Mouse (Mus musculus) ES-Bruce4 (cell line): ENCODE measurements around the gene Lpar1.

Experiments
- CTCF ChIP-seq: IDR thresholded peaks from one replicate; pipeline ENCODE4 v1.8.1; 2011; ENCODE audit warnings: low read depth, low read length
- EP300 ChIP-seq: IDR thresholded peaks from 2 replicates; pipeline ENCODE4 v1.6.1; 2011; ENCODE audit warnings: low read depth, low read length; ENCODE audit not compliant: insufficient read depth
- POLR2A ChIP-seq: IDR thresholded peaks from one replicate; pipeline ENCODE4 v1.8.1; 2011; ENCODE audit warnings: low read length; ENCODE audit not compliant: insufficient read depth

DNA sequence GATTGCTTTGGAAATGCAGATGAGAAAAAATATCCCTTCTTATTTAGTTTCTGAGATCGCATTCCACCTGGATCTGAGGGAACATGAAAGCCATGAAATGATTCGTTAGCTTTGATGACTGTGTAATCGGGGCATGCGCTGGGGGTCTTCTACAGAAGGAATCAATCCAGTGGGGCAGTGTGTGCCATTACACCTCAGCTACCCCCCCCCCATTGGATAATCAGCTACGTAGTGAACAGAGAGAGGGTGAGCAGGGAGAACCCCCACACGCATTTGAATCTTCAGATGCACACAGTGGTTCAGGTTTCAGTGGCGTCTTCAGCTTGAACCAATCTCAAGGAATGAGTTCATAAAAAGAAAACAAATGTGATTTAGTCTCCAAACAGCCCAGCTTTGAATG lies 115.0 kb downstream of the Lpar1 start:
- TF ChIP-seq CTCF, result no peak
- TF ChIP-seq EP300, result no peak
- no peak for TF ChIP-seq POLR2A
